Mouse (Mus musculus) bone marrow macrophage, adult 2 months (primary cell): ENCODE results near the gene Wdr24. TPM values are rescaled to one million over a fixed set of nuclear protein-coding genes. Genes with fewer than 3 reads are reported as not detected.
A peak's percentile ranks its signal among the peaks of the same experiment; 100 is the strongest.

Experiments
- H3K27ac ChIP-seq: 2 replicates; pipeline ENCODE4 v1.5.1; 2012; ENCODE audit warnings: low read depth, low read length; ENCODE audit not compliant: insufficient read depth
- H3K4me1 ChIP-seq: 2 replicates; pipeline ENCODE4 v1.6.1; 2012; ENCODE audit warnings: low read length; ENCODE audit not compliant: control insufficient read depth, insufficient read depth
- H3K4me3 ChIP-seq: 2 replicates; pipeline ENCODE4 v1.5.1; 2012; ENCODE audit warnings: mild to moderate bottlenecking, low read length, moderate library complexity; ENCODE audit not compliant: insufficient read depth
- CTCF ChIP-seq: IDR thresholded peaks from 2 replicates; pipeline ENCODE4 v1.5.1; 2012; ENCODE audit warnings: low read depth, mild to moderate bottlenecking, low read length, moderate library complexity
- POLR2A ChIP-seq: IDR thresholded peaks from 2 replicates; pipeline ENCODE4 v1.6.1; 2012; ENCODE audit warnings: mild to moderate bottlenecking, low read depth, low read length, borderline replicate concordance
- polyA plus RNA-seq: library from polyadenylated mRNA; stranded (reverse); fragments of >200 nt; gene quantifications from 2 replicates; pipeline ENCODE4 v1.2.4, GENCODE M21; 2012; ENCODE audit not compliant: missing spikeins, insufficient read depth, insufficient read length

Gene Wdr24
- polyA plus RNA-seq, 1 experiment = 14.0 TPM

GRCm38 (mm10) chr17:25830806-25831431, 7.5 kb downstream of the Wdr24 start:
- Histone ChIP-seq H3K4me1 (peaks cover 18% of the 10 kb centered on the region), H3K27ac (no peak overlapping the region), H3K4me3 (peak overlapping the region; percentile 92)
- TF ChIP-seq CTCF (no peak), POLR2A (no peak)

GRCm38 (mm10) chr17:25831451-25832281, 8.2 kb downstream of the Wdr24 start:
- H3K27ac ChIP-seq = peak overlapping the region; percentile 81
- H3K4me1 ChIP-seq = peaks cover 18% of the 10 kb centered on the region
- H3K4me3 ChIP-seq = peak overlapping the region; percentile 92
- no peak for TF ChIP-seq CTCF
- no peak for TF ChIP-seq POLR2A

GRCm38 (mm10) chr17:25832436-25833290, 9.2 kb downstream of the Wdr24 start:
- peak overlapping the region; percentile 92 for H3K4me3 ChIP-seq
- H3K4me1 ChIP-seq = peaks cover 18% of the 10 kb centered on the region
- TF ChIP-seq CTCF (no peak), POLR2A (no peak; the same call in 1 of the 2 replicates)
- H3K27ac ChIP-seq = peak overlapping the region; percentile 99

GRCm38 (mm10) chr17:25833291-25833663, 9.8 kb downstream of the Wdr24 start, which contains the start of gene Stub1:
Stub1 (minus strand) TSS chr17:25833404.
- H3K27ac ChIP-seq = peak within 1 kb of the TSS; percentile 99
- H3K4me1 ChIP-seq = peaks cover 16% of the 10 kb centered on the region
- no peak for TF ChIP-seq CTCF
- no peak for TF ChIP-seq POLR2A
- H3K4me3 ChIP-seq = peak within 1 kb of the TSS; percentile 92

GRCm38 (mm10) chr17:25833961-25834594, 10.7 kb downstream of the Wdr24 start:
- H3K27ac ChIP-seq = peak overlapping the region; percentile 99
- no peak for TF ChIP-seq POLR2A
- TF ChIP-seq CTCF = no peak
- H3K4me3 ChIP-seq = peak overlapping the region; percentile 92
- peaks cover 14% of the 10 kb centered on the region for H3K4me1 ChIP-seq

GRCm38 (mm10) chr17:25834595-25835222, 11.3 kb downstream of the Wdr24 start:
- Histone ChIP-seq H3K27ac (no peak overlapping the region), H3K4me1 (peaks cover 14% of the 10 kb centered on the region), H3K4me3 (peak overlapping the region; percentile 92; the same call in 1 of the 2 replicates)
- TF ChIP-seq CTCF = no peak
- TF ChIP-seq POLR2A = no peak

GRCm38 (mm10) chr17:25835301-25835700, 11.9 kb downstream of the Wdr24 start:
- H3K4me3 ChIP-seq = no peak overlapping the region
- TF ChIP-seq POLR2A = no peak
- no peak for TF ChIP-seq CTCF
- H3K4me1 ChIP-seq = peaks cover 10% of the 10 kb centered on the region
- no peak overlapping the region for H3K27ac ChIP-seq

- Histone ChIP-seq H3K4me3 (no peak overlapping the region), H3K4me1 (peaks cover 10% of the 10 kb centered on the region), H3K27ac (no peak overlapping the region)
- TF ChIP-seq CTCF = no peak
- TF ChIP-seq POLR2A = no peak
These were observed 12.4 kb downstream of the Wdr24 start for GRCm38 (mm10) chr17:25835816-25836215.

GRCm38 (mm10) chr17:25836397-25837075, 13.1 kb downstream of the Wdr24 start:
- H3K4me1 ChIP-seq = peaks cover 6% of the 10 kb centered on the region
- no peak overlapping the region for H3K4me3 ChIP-seq

More at GRCm38 (mm10) chr17:25836397-25837075, 13.1 kb downstream of the Wdr24 start:
- H3K27ac ChIP-seq = no peak overlapping the region
- TF ChIP-seq CTCF (no peak), POLR2A (no peak)
